Mouse (Mus musculus) embryonic facial prominence, embryonic 12.5 days (tissue): ENCODE data around the gene 1700003E16Rik. TPM values are rescaled to one million over a fixed set of nuclear protein-coding genes. Genes with fewer than 3 reads are reported as not detected.

ENCODE experiments used
- ATAC-seq: fragments of 200-750 bp; cut with Nextera tagmentation; 2 replicates; pipeline ENCODE4 v1.8.0; 2017; ENCODE audit not compliant: insufficient number of reproducible peaks, insufficient read depth, low FRiP score, low TSS enrichment
- H3K27ac ChIP-seq: fragments of 300-500 bp; sonication (generic); 2 replicates; pipeline ENCODE4 v1.5.1; 2016; ENCODE audit warnings: mild to moderate bottlenecking
- H3K27me3 ChIP-seq: fragments of 300-500 bp; sonication (generic); 2 replicates; pipeline ENCODE4 v1.6.1; 2016; ENCODE audit warnings: mild to moderate bottlenecking, moderate library complexity
- H3K36me3 ChIP-seq: fragments of 300-500 bp; sonication (generic); 2 replicates; pipeline ENCODE4 v1.6.1; 2016; ENCODE audit warnings: mild to moderate bottlenecking
- H3K4me1 ChIP-seq: fragments of 300-500 bp; sonication (generic); 2 replicates; pipeline ENCODE4 v1.6.1; 2016
- H3K4me2 ChIP-seq: fragments of 300-500 bp; sonication (generic); replicated peaks from 2 replicates; pipeline ENCODE4 v1.6.1; 2016; ENCODE audit warnings: mild to moderate bottlenecking, moderate library complexity
- H3K4me3 ChIP-seq: fragments of 300-500 bp; sonication (generic); 2 replicates; pipeline ENCODE4 v1.5.1; 2016; ENCODE audit warnings: mild to moderate bottlenecking
- H3K9ac ChIP-seq: fragments of 300-500 bp; sonication (generic); 2 replicates; pipeline ENCODE4 v1.6.1; 2016; ENCODE audit warnings: mild to moderate bottlenecking, moderate library complexity
- H3K9me3 ChIP-seq: fragments of 300-500 bp; sonication (generic); 2 replicates; pipeline ENCODE4 v1.6.1; 2016; ENCODE audit warnings: mild to moderate bottlenecking, moderate library complexity
- WGBS: fragments of 180-500 bp; shearing (Covaris S2); methylation state at CpG from one replicate; pipeline ENCODE4 v1.1.7; 2016; 5-methylcytosine and 5-hydroxymethylcytosine counted together
- polyA plus RNA-seq: library from polyadenylated mRNA; unstranded; fragments of >200 nt; fragmentation: Nextera tagmentation; extraction: Ambion mirVana; gene quantifications from 2 replicates; pipeline ENCODE4 v1.2.1, GENCODE M21; 2016

The 1700003E16Rik gene
- polyA plus RNA-seq, 1 experiment from 2014 or later, result 2.8 TPM

DNA sequence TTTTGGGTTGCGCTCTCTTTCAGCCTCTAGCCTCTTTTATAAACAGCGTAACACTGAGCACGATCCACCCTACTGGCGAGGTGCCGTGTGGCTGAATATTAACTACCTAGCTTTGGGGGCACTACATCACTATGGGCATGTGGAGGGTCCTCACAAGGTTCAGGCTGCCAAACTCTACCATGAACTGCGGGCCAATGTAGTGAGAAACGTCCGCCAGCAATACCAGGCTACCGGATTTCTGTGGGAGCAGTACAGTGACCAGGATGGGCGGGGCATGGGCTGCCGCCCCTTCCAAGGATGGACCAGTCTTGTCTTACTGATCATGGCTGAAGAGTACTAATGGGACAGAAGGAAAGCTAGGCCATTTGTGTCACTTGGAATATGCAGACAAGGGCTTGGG lies 37.8 kb upstream of the 1700003E16Rik start:
- no peak overlapping the region for H3K27ac ChIP-seq
- no peak overlapping the region for H3K9ac ChIP-seq
- ATAC-seq, result no peak
- no peak overlapping the region for H3K4me2 ChIP-seq
- WGBS, result 85% methylated on average over 11 of the region's 11 CpGs
- H3K27me3 ChIP-seq, result no peaks in the 10 kb centered on the region
- peaks cover 33% of the 10 kb centered on the region for H3K4me1 ChIP-seq
- H3K4me3 ChIP-seq, result 0 out of 2 replicates have a peak overlapping the region, but pooled peaks have one; percentile 2
- H3K36me3 ChIP-seq, result peaks cover 33% of the 10 kb centered on the region
- H3K9me3 ChIP-seq, result no peaks in the 10 kb centered on the region

DNA sequence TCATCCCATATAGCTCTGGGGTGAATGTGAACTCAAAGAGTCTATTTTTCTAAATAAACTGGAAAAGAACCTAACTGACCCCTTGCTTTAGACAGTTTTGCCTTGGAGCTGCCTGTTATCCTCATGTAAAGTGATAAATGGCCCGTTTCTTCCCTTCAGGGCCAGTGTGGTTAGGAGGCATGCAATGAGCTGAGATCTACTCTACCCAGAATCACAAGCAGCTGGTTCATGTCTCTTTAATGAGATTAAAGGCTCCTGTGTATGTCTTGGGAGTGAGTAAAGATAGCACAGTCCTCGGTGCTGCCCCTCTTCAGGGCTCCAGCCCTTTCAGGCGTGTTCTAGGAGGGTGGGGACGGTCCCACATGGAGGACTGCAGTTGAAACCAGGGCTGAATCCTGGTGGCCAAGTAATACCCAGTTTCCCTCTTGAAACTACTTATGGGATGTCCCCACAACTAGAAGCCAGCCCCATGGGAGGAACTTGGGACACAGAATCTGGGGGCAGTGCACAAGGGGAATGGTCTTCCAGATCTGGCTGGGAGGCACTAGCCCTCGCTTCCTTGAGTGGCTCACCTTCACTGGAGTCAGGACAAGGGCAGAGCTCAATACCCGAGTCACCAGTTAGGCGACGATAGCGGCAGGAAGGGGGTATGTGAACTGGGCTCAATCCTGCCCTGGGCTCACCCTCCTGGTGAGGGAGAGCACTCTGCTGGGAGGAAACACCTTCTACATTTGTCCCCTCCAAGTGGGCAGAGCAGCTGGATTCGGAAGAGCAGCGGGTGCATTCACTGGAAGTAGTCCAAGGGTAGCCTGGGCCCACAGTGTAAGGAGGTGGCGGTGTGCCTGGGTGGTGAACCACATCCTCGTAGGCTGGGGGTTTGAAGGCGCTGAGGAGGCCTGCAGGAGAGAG lies 37.1 kb upstream of the 1700003E16Rik start:
- H3K4me3 ChIP-seq, result 0 out of 2 replicates have a peak overlapping the region, but pooled peaks have one; percentile 66
- 85% methylated on average over 14 of the region's 14 CpGs for WGBS
- peak overlapping the region; percentile 87; the same call in 1 of the 2 replicates for H3K27ac ChIP-seq

DNA sequence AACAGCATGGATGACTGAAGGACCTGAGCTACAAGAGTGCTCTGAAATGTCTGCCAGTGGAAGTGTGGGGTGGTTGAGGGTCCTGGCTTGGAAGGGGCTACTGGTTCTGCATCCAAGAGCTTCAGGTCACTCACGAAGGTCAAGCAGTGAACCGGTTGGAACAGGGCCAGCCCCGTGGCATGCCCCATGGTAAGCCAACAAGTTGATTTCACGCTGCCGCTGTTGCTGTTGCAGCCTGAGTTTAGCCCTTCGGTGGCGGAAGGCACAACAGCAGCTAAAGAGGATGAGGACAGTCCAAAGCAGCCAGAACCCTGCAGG lies 36.5 kb upstream of the 1700003E16Rik start:
- Histone ChIP-seq H3K27ac (0 out of 2 replicates have a peak overlapping the region, but pooled peaks have one; percentile 87), H3K9me3 (no peaks in the 10 kb centered on the region), H3K27me3 (no peaks in the 10 kb centered on the region), H3K4me2 (peak overlapping the region; percentile 85), H3K9ac (peak overlapping the region; percentile 77), H3K4me1 (peaks cover 42% of the 10 kb centered on the region), H3K36me3 (peaks cover 33% of the 10 kb centered on the region), H3K4me3 (peak overlapping the region; percentile 66)
- no peak for ATAC-seq
- 75% methylated on average over 7 of the region's 7 CpGs for WGBS

More for the DNA sequence above, 37.1 kb upstream of the 1700003E16Rik start:
- no peak for ATAC-seq
- Histone ChIP-seq H3K27me3 (no peaks in the 10 kb centered on the region), H3K36me3 (peaks cover 33% of the 10 kb centered on the region), H3K4me2 (peak overlapping the region; percentile 85), H3K9ac (peak overlapping the region; percentile 24; the same call in 1 of the 2 replicates), H3K9me3 (no peaks in the 10 kb centered on the region), H3K4me1 (peaks cover 39% of the 10 kb centered on the region)

DNA sequence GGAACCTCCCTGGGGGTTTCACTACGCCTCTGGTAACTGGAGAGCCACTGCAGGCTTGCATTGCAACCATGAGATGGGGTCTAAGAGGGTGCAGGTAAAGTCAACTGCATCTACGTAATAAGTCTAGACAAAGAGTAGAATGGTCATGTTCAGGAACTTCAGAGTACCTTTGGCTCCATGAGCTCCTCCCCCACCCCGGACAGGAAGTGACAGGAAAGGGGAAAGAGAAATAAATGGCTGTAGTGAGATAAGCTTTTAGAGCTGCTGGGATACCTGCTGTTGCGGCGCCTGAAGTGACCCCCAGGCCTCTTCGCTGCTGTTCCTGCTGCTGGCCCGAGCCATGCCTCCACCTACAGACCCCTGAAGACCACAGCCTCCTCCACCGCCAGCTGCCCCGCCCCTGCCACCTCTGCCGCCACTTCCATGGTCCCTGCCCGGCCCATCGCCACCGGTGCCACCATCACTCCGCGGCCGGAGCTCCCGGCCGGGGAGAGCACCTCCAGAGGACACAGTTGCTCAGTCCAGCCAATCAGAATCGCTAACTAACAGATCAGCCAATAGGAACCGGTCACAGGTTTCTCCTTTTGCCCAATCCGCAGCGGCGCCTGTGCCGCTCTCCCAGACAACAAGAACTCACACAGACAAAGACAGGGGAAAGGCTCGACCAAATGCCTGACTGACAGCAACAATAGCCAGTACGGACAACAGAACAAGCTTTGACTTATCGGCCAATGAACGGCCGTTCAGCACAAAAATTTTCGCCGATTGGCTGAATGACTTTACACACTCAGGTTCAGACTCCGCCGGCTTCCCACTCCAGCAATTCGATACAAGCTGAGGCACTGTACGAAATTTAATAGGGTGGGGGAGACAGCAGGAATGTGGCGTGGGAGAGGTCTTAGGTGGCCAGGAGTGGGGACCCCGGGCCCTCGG lies 35.0 kb upstream of the 1700003E16Rik start, which contains the start of gene Wbp1:
TSS of gene Wbp1 (minus strand) at position 630 of the 933 bp plus-strand sequence.
- Histone ChIP-seq H3K4me3 (peak within 1 kb of the TSS; percentile 66), H3K27ac (peak within 1 kb of the TSS; percentile 100), H3K36me3 (peaks cover 33% of the 10 kb centered on the region), H3K9ac (peak within 1 kb of the TSS; percentile 92), H3K4me2 (peak within 1 kb of the TSS; percentile 85), H3K27me3 (no peaks in the 10 kb centered on the region), H3K4me1 (peaks cover 42% of the 10 kb centered on the region), H3K9me3 (no peaks in the 10 kb centered on the region)
- WGBS, result under 1% methylated on average over 37 of the region's 38 CpGs
- ATAC-seq, result peak; percentile 96

DNA sequence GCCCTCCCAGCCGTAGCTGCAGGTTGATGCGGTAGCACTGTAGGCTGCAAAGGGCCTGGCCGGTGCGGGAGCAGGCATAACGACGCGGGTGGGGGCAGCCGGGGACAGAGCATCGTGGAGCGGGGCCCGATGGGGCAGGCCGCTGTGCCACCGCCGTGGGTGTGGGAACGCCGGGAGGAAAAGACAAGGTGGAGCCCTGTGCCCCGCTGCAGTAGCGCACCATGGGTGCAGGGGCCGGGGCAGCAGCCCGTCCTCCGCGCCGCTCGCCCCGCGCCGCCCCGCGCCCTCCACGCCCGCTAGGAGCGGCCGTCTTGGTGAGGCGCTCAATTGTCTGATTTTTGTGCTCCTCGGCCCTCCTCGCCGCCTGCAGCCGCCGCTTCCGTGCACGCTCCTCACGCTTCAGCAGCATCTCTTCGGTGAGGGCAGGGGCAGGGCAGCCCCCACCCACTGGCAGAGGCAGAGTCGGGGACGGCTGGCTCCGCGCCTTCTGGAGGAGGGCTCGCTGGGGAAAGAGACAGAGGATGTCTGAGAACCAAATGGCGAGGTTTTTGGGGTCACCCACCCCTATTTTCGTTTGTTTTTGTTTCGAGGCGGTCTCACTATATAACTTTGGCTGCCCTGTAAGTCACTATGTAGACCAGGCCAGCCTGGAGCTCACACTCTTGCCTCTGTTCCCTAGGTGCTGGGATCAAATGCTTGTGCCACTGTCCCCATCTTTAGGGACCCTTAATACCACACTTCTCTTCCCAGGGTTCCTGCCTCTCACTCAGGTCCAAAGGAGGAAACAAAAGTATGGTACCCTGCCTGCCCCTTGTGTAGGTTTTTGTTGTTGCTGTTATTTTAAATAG lies 34.1 kb upstream of the 1700003E16Rik start:
- H3K4me1 ChIP-seq, result peaks cover 36% of the 10 kb centered on the region
- WGBS, result under 1% methylated on average over 52 of the region's 52 CpGs
- ATAC-seq, result no peak

DNA sequence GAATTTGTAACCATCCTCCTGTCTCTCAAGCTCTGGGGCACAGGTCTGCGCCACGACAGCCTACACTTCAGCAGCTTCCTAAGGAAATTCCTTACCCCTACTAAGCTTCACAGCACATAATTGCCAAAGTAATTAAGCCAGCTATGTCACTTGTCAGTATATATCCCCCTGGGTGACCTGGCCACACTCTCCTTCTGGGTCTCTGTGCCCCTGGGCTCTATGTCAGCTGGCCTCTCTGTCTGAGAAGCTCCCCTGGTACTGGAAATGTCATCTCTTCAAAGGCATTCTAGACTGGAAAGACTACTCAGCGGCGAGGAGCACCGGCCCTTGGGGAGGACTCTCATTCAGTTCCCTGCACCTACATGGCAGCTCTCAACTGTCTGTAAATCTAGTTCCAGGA lies 33.2 kb upstream of the 1700003E16Rik start:
- 69% methylated on average over 5 of the region's 5 CpGs for WGBS
- ATAC-seq, result no peak

More for the DNA sequence above, 34.1 kb upstream of the 1700003E16Rik start:
- Histone ChIP-seq H3K4me2 (peak overlapping the region; percentile 85), H3K9ac (peak overlapping the region; percentile 92), H3K36me3 (peaks cover 28% of the 10 kb centered on the region), H3K27ac (peak overlapping the region; percentile 100), H3K9me3 (no peaks in the 10 kb centered on the region), H3K4me3 (peak overlapping the region; percentile 66), H3K27me3 (no peaks in the 10 kb centered on the region)

DNA sequence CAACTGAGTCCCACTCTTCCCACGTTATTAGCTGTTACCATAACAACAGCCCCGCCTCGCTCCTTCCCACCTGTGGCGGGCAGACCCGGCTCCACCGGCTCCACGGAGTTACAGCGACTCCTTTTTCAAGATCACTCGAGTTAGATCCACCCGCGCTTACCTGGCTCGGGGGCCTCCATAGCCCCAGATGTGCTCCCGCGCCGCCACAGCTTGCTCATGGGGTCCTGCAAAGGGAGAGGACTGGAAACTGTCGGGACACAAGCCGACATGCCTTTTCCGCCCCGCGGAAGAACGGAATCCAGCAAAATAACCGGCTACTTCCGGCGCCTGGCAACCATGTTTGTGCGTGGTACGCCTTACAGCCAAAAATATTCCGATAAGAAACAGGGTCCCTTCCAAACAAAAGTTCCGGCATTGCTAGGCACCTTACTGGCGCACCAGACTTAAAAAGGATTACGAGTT lies 31.3 kb upstream of the 1700003E16Rik start:
- no peak for ATAC-seq
- Histone ChIP-seq H3K9me3 (no peaks in the 10 kb centered on the region), H3K4me1 (peaks cover 30% of the 10 kb centered on the region), H3K4me2 (peak overlapping the region; percentile 90), H3K4me3 (peak overlapping the region; percentile 73), H3K36me3 (0 out of 2 replicates have a peak, but pooled peaks cover under 1% of the 10 kb centered on the region), H3K9ac (peak overlapping the region; percentile 69), H3K27ac (peak overlapping the region; percentile 70), H3K27me3 (no peaks in the 10 kb centered on the region)
- under 1% methylated on average over 30 of the region's 30 CpGs for WGBS

More for the DNA sequence above, 33.2 kb upstream of the 1700003E16Rik start:
- H3K27me3 ChIP-seq, result no peaks in the 10 kb centered on the region
- peaks cover 19% of the 10 kb centered on the region for H3K36me3 ChIP-seq
- H3K4me3 ChIP-seq, result peak overlapping the region; percentile 66
- no peaks in the 10 kb centered on the region for H3K9me3 ChIP-seq
- peak overlapping the region; percentile 85 for H3K4me2 ChIP-seq
- peak overlapping the region; percentile 100; the same call in 1 of the 2 replicates for H3K27ac ChIP-seq
- H3K4me1 ChIP-seq, result peaks cover 36% of the 10 kb centered on the region
- peak overlapping the region; percentile 92; the same call in 1 of the 2 replicates for H3K9ac ChIP-seq

DNA sequence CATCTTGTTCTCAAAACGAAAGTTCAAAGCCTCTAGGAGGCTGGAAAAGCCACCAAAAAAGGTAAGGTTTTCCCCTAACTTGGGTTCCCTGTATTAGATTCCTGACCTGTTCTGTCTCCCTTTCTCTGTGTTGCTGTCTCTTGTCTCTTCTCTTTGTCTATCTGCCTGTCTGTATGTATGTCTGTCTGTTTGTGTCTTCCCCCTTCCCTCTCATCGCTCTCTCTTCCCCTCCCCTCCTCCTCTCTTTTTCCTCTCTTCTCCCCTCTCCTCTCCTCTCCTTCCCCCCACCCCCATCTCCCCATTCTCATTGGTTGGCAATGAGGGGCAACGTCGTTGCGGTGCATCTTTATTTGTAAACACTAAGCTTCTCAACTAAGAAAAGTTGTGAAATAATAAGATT lies 30.9 kb upstream of the 1700003E16Rik start, which contains the start of gene Ino80b:
TSS of gene Ino80b (minus strand) at position 101 of the 400 bp plus-strand sequence.
- Histone ChIP-seq H3K27ac (peak within 1 kb of the TSS; percentile 70), H3K4me3 (peak within 1 kb of the TSS; percentile 73), H3K27me3 (no peaks in the 10 kb centered on the region), H3K9ac (peak within 1 kb of the TSS; percentile 69), H3K9me3 (no peaks in the 10 kb centered on the region), H3K4me1 (peaks cover 25% of the 10 kb centered on the region), H3K36me3 (no peaks in the 10 kb centered on the region), H3K4me2 (peak within 1 kb of the TSS; percentile 90)
- no peak for ATAC-seq
- 26% methylated on average over 5 of the region's 5 CpGs for WGBS

DNA sequence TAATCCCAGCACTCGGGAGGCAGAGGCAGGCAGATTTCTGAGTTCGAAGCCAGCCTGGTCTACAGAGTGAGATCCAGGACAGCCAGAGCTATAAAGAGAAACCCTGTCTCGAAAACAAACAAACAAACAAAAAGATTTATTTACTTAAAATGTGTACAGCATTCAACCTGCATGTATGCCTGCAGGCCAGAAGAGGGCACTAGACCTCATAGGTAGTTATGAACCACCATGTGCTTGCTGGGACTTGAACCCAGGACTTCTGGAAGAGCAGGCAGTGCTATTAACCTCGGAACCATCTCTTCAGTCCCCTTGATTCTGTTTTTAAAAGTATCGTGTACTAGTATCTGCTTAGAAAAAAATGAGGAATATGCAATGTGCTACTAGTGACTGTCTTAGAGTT lies 28.8 kb upstream of the 1700003E16Rik start:
- Histone ChIP-seq H3K4me1 (peaks cover 25% of the 10 kb centered on the region), H3K36me3 (no peaks in the 10 kb centered on the region), H3K27me3 (no peaks in the 10 kb centered on the region), H3K4me3 (no peak overlapping the region), H3K27ac (no peak overlapping the region), H3K9me3 (no peaks in the 10 kb centered on the region), H3K9ac (no peak overlapping the region), H3K4me2 (no peak overlapping the region)
- WGBS, result 94% methylated on average over 5 of the region's 5 CpGs
- no peak for ATAC-seq

DNA sequence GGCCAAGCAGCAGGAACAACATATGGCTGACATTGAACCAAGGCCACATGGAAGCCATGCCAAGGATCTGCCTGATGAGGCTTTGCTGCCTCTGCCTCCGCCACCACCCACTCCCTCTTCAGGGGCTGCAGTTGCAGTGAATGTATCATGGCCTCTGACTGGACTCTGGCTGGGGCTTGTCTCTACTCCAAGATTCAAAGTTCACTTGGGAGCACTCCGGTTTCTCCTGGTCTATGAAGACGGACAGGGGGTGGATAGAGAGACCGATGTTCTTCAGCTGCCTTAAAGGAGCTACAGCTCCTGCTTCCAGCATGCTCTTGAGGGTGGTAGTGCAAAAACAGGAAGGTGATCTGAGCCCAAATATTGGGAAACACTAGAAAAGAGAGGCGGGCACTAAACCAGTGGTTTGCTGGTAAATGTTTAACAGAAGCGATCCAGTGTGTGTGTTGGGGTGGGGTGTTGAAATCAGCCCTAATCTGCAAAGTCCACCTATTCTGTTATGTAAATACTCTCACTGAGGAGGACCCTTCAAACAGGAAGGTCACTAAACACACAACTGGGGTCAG lies 24.7 kb upstream of the 1700003E16Rik start:
- Histone ChIP-seq H3K4me3 (no peak overlapping the region), H3K9ac (no peak overlapping the region), H3K9me3 (no peaks in the 10 kb centered on the region), H3K36me3 (no peaks in the 10 kb centered on the region), H3K27ac (no peak overlapping the region), H3K4me2 (no peak overlapping the region), H3K27me3 (no peaks in the 10 kb centered on the region), H3K4me1 (peaks cover 15% of the 10 kb centered on the region)
- 75% methylated on average over 6 of the region's 6 CpGs for WGBS
- no peak for ATAC-seq
